In genomic region chr13:44977483-44978141, GRCm38 (mm10) we compare ENCODE assay signal across 10 mouse cellular contexts. TPM values are rescaled to one million over a fixed set of nuclear protein-coding genes. Genes with fewer than 3 reads are reported as not detected.
A peak's percentile ranks its signal among the peaks of the same experiment; 100 is the strongest.
DNase-seq lines count a peak whose midpoint lies in the region; ATAC-seq lines count a peak whose summit lies in the region.
"Had no signal": no experiment of that assay in that cellular context is flagged by ENCODE, and none has a peak within 500 bp of the region (broad histone marks: within the 10 kb centered on the region; RNA-seq: fewer than 3 reads in every experiment).

No protein-coding gene starts in this region.

- no peaks in the 10 kb centered on the region for H3K4me1 ChIP-seq in embryonic facial prominence, embryonic 11.5 days (ENCODE audit: control insufficient read depth, insufficient read depth, low read length)
- peaks cover 11% of the 10 kb centered on the region; the same call in 1 of the 2 replicates for H3K4me1 ChIP-seq in embryonic facial prominence, embryonic 10.5 days
- peaks cover 7% of the 10 kb centered on the region for H3K4me1 ChIP-seq in hindbrain, embryonic 16.5 days (ENCODE audit: control insufficient read depth, insufficient read depth, low read depth, low read length)
- H3K4me1 ChIP-seq: embryonic facial prominence, embryonic 12.5 days had no signal

- H3K27ac ChIP-seq in embryonic facial prominence, embryonic 11.5 days (replicated peaks; ENCODE audit: low read depth, low read length) = no peak overlapping the region
- H3K27ac ChIP-seq in embryonic facial prominence, embryonic 10.5 days (replicated peaks) = no peak overlapping the region
- peak overlapping the region; percentile 14; the same call in 1 of the 2 replicates for H3K27ac ChIP-seq in hindbrain, embryonic 16.5 days (ENCODE audit: low read depth, low read length)
- H3K27ac ChIP-seq: embryonic facial prominence, embryonic 12.5 days had no signal

- H3K9ac ChIP-seq in embryonic facial prominence, embryonic 11.5 days (replicated peaks; ENCODE audit: low read length) = no peak overlapping the region
- no peak overlapping the region for H3K9ac ChIP-seq in hindbrain, embryonic 16.5 days (ENCODE audit: low read depth, low read length)
- H3K9ac ChIP-seq: embryonic facial prominence, embryonic 12.5 days had no signal

- no peak overlapping the region for H3K4me2 ChIP-seq in embryonic facial prominence, embryonic 11.5 days (ENCODE audit: low read depth, low read length)
- H3K4me2 ChIP-seq in hindbrain, embryonic 16.5 days (ENCODE audit: low read length) = no peak overlapping the region
- H3K4me2 ChIP-seq: embryonic facial prominence, embryonic 12.5 days had no signal

- DNase-seq in embryonic facial prominence, embryonic 11.5 days (ENCODE audit: low spot score) = peak; percentile 62
- no peak for DNase-seq in embryonic facial prominence, embryonic 10.5 days (ENCODE audit: low spot score)
- DNase-seq in thymus, postnatal 0 days (ENCODE audit: low spot score) = peak; percentile 55
- DNase-seq in thymus, postnatal 36 days = no peak
- DNase-seq in adrenal gland, adult 2 months = no peak
- no peak for DNase-seq in kidney, postnatal 14 days
- DNase-seq in urinary bladder, postnatal 36 days (ENCODE audit: low spot score in 2 of 2) = no peak

- no peaks in the 10 kb centered on the region for H3K27me3 ChIP-seq in embryonic facial prominence, embryonic 11.5 days (ENCODE audit: control insufficient read depth, insufficient read depth, low read length)
- H3K27me3 ChIP-seq in embryonic facial prominence, embryonic 10.5 days (replicated peaks; ENCODE audit: low read depth, poor library complexity, severe bottlenecking) = no peaks in the 10 kb centered on the region
- no peaks in the 10 kb centered on the region for H3K27me3 ChIP-seq in hindbrain, embryonic 16.5 days (replicated peaks; ENCODE audit: control insufficient read depth, insufficient read depth, low read length)
- H3K27me3 ChIP-seq: embryonic facial prominence, embryonic 12.5 days had no signal

- WGBS in embryonic facial prominence, embryonic 11.5 days = 88% methylated on average over 2 of the region's 2 CpGs
- WGBS in embryonic facial prominence, embryonic 10.5 days = 80% methylated on average over 2 of the region's 2 CpGs
- 53% methylated on average over 2 of the region's 2 CpGs for WGBS in hindbrain, embryonic 16.5 days

- no peaks in the 10 kb centered on the region for H3K9me3 ChIP-seq in embryonic facial prominence, embryonic 11.5 days (replicated peaks; ENCODE audit: control insufficient read depth, low read length)
- H3K9me3 ChIP-seq in embryonic facial prominence, embryonic 10.5 days = no peaks in the 10 kb centered on the region
- no peaks in the 10 kb centered on the region for H3K9me3 ChIP-seq in hindbrain, embryonic 16.5 days (ENCODE audit: control insufficient read depth, low read length)
- H3K9me3 ChIP-seq: embryonic facial prominence, embryonic 12.5 days had no signal

- no peak overlapping the region for H3K4me3 ChIP-seq in embryonic facial prominence, embryonic 11.5 days (ENCODE audit: low read depth, low read length)
- no peak overlapping the region for H3K4me3 ChIP-seq in embryonic facial prominence, embryonic 10.5 days
- no peak overlapping the region for H3K4me3 ChIP-seq in hindbrain, embryonic 16.5 days (ENCODE audit: low read length)
- H3K4me3 ChIP-seq: embryonic facial prominence, embryonic 12.5 days had no signal

- H3K36me3 ChIP-seq in embryonic facial prominence, embryonic 11.5 days (replicated peaks; ENCODE audit: control insufficient read depth, insufficient read depth, low read depth, low read length) = no peaks in the 10 kb centered on the region
- peaks cover 38% of the 10 kb centered on the region for H3K36me3 ChIP-seq in embryonic facial prominence, embryonic 10.5 days (replicated peaks)
- no peaks in the 10 kb centered on the region for H3K36me3 ChIP-seq in hindbrain, embryonic 16.5 days (ENCODE audit: control insufficient read depth, insufficient read depth, low read length)

- ATAC-seq in embryonic facial prominence, embryonic 11.5 days (replicated peaks; ENCODE audit: insufficient number of reproducible peaks, low FRiP score, low TSS enrichment, low read depth) = no peak; the same call in 1 of the 2 replicates
- no peak for ATAC-seq in hindbrain, embryonic 16.5 days
- ATAC-seq: intestine, embryonic 16.5 days had no signal

RNA-seq across cellular contexts. Expression of gene Dtnbp1, which starts 24.3 kb away (rescaled TPM):
- polyA plus RNA-seq in embryonic facial prominence, embryonic 11.5 days (2014; fragmentation: Nextera tagmentation; extraction: Ambion mirVana) = 76.0 and 78.4 TPM in 2 replicates
- polyA plus RNA-seq in embryonic facial prominence, embryonic 10.5 days (2016; fragmentation: Nextera tagmentation; extraction: Ambion mirVana) = 85.8 and 86.3 TPM in 2 replicates
- 79.4 and 88.5 TPM in 2 replicates for polyA plus RNA-seq in thymus, postnatal 0 days (2015; fragmentation: Nextera tagmentation; extraction: Ambion mirVana)
- polyA plus RNA-seq in hindbrain, embryonic 16.5 days (2015; fragmentation: Nextera tagmentation; extraction: Ambion mirVana) = 128 and 133 TPM in 2 replicates
- total RNA-seq in adrenal gland, adult 2 months (2021) = 10 to 100 TPM; 58.5 to 61.9 TPM
- polyA plus RNA-seq in adrenal gland, adult 2 months (2012; rRNA removed) = 30.2 and 38.1 TPM in 2 replicates

Comparison
In these comparisons a context has a peak if more than half of its experiments do, and no peak if none do; other contexts are left out.
1. DNase-seq: peak in embryonic facial prominence, embryonic 11.5 days (single experiment) and thymus, postnatal 0 days (single experiment); none in embryonic facial prominence, embryonic 10.5 days (single experiment), thymus, postnatal 36 days (0 of 2), adrenal gland, adult 2 months (single experiment), kidney, postnatal 14 days (single experiment) and urinary bladder, postnatal 36 days (0 of 2).